Mouse (Mus musculus) cerebellum, adult (tissue): ENCODE data around the gene Lce6a.

ENCODE experiments used
- ATAC-seq: cut with Nextera tagmentation; 2 replicates; pipeline ENCODE4 v1.9.2; 2017; ENCODE audit warnings: mild to moderate bottlenecking, moderate library complexity, mixed read lengths; ENCODE audit not compliant: insufficient number of reproducible peaks, low FRiP score, low TSS enrichment

The Lce6a gene

DNA sequence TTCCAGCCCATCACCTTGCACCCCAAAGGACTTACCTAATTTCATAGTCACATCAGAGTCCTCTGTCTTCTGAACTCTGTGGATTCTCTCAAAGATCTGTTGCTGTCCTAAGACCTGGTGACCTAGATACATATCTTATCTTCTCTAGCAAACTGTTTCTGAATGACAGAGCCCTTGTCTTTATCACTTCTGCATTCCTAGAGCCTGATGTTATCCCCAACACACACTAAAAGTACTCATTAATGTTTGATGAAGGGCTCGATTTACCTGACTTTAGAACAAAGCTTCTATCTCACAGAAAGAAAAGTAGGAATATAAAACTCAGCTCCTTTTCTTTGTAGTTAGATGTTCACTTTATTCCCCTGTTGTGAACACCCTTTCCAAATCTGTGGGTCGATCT is at the start of gene Lce6a:
Lce6a (minus strand) TSS at position 101 of the 400 bp plus-strand sequence.
- no peak for ATAC-seq

DNA sequence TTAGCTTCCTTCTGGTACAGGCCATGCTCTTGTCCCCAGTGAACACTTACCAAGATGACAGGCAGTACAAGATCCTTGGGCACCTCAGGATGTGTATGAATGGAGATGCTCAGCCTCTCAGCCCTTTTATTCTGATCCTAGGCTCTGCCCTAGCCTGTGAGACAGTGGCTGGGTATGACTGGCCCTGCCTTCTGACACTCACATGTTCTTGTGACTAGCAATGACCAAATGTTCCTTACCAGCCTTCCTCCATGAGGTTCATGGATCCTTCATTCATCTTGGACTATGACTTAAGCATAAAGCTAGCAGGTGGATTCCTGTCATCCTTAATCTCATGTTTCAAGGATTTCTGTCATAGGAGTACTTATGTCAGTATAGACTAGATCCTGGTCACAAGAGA is 48.8 kb upstream of the Lce6a start, which contains the start of gene Lce1a2:
Lce1a2 (minus strand) TSS at position 101 of the 400 bp plus-strand sequence.
- ATAC-seq: no peak

DNA sequence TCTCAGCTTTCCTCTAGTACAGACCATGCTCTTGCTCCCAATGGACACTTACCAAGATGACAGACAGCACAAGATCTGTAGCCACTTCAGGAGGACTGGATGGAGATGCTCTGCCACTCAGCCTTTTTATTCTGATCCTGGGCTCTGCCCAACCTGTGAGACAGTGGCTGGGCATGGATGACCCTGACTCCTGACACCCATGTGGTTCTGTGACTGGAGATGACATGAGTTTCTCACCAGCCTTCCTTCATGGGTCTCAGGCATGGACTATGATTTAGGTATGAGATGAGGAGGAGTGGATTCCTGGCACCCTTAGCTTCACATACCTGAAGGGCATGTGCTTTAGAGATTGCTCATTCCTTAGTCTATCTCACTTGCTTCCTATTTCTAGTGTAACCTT is 35.4 kb upstream of the Lce6a start, which contains the start of gene Lce1b:
Lce1b (minus strand) TSS at position 101 of the 400 bp plus-strand sequence.
- ATAC-seq: no peak

DNA sequence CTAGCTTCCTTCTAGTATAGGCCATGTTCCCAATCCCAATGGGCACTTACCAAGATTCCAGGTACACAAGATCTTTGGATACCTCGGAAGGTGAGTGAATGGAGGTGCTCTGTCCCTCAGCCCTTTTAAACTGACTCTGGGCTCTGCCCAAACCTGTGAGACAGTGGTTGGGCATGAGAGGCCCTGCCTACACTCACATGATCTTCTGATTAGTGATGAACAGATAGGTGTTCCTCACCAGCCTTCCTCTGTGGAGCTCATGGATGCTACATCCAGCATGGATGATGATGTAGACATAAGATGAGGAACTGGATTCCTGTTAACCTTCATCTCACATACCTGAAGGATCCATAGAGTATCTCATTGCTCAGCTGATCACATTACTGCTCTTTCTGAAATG is 26.7 kb upstream of the Lce6a start, which contains the start of gene Lce1a1:
Lce1a1 (minus strand) TSS at position 101 of the 400 bp plus-strand sequence.
- no peak for ATAC-seq

DNA sequence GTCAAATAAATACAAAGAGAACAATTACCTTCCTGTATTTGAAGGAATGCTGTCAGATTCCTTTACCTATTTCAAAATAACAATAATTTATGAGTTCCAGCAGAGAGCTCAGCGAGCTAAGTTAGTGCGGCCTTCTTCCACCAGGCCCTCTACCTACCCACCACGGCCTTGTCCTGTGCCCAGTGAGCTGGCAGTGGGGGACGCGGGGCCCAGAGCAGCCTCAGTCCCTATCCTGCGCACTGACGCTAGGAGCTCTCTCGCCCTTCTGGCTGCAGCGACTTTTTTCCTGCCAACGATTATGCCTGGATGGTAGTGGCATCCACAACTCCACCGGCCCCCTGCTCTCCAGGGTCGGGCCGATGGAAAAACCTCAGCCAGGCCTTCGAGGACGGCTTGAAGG is 18.4 kb upstream of the Lce6a start:
- no peak for ATAC-seq

DNA sequence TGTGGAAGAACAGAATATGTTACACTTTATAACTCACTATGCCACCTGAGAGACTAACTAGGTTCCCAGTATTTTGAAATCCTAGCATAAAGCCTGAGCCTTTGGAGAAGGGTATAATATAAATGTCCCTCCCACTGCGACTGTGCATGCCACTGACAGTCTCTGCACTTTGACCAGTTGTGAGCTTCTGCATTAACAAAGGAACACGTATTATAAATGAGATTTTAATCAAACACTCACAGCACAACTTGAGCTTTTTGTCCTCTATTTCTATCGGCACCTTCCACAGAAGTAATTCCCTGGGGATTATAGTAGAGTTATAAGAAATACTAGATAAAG is 17.2 kb upstream of the Lce6a start:
- no peak for ATAC-seq

DNA sequence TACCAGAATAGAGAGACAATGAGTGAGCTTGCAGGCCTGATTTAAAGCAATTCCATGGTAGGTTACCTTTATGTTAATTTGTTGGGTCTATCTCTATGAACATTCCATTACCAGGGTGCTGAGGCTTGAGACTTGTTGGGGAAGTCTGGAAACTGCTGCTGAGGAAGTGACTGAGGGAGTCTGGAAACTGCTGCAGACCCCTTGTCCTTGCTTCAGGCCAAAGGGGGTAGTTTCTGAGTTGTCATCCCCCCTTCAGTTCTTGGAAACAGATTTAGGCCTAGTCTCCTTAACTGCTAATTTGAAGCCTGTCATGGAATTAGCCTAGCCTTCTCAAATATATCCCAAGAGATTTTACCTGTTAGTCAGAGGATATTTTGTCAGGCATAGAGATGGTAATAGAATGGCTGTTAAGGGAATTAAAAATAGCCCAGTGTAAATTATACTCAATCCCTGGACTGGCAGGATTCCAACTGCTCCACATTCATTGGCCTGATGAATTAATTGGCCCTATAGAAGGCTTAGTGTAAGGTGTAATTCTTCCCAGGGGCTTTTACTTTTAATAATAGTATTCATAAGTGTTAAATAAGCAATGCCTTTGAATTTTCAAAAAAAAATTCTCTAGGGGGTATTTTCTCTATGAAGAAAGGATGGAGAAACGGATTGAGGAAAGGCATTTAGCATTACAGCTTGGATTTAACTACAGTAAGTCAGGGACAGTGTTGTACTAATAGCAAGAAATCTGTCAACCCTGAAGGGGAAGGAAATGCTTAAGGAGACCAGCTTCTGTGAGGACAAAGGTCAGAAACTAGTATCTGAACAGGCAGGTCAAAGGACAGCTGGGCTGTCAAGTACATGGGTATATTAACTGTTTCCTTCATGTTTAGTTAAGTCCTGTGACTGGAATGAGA is 16.5 kb upstream of the Lce6a start:
- no peak for ATAC-seq

DNA sequence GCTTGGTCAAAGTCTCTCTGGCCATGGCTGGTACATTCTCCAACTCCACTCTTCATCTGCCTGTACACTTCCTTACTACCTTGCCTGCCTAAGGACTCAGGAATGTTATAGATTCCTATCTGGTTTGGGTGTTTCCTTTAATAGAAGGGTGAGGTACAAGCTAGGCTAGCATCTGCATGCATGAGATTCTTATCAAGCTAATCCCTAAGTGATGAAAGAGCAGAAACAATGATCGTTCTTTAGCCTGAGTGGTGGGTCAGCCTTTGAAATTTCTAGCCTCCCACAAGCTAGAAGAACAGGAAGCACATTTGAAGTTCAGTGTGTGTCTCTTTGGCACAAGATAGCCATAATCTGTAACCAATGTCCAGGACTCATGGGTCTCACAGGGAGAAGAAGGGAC is 11.7 kb downstream of the Lce6a start:
- ATAC-seq: no peak

DNA sequence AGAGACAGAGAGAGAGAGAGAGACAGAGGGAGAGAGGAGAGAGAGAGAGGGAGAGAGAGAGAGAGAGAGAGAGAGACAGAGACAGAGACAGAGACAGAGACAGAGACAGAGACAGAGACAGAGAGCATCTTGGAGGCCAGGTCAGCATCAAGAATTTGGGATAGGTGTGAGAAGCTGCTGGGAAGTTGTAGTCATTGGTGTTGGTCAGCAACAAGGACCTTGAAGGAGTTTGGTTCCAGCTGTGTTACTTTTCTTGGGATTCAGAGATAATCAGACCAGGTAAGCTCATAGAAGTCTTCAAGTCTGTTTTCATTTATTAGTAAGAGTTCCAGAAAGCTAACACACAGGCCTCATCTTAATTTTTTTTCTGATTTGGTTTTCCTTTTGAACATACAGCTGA is 14.1 kb downstream of the Lce6a start, which contains the start of gene 2210017I01Rik:
2210017I01Rik (minus strand) TSS at position 101 of the 400 bp plus-strand sequence.
- ATAC-seq: no peak

DNA sequence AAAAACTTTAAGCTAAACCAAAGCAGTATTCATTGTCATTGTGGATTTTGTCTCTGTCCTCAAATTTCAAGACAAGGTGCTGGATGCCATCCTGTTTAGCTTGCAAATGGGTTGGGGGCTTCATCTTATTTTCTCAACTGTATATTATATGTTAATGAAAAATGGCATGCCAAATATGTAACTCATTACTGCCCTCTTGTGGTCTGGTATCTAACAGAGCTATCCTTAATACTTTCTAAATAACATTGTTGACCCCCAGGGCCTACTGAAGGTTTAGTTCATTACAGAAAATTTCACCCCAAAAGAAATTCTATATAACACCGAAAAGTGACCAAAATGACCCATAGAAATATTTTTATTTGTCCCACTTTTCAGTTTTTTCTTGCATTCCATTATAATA is 19.3 kb downstream of the Lce6a start:
- ATAC-seq: no peak

DNA sequence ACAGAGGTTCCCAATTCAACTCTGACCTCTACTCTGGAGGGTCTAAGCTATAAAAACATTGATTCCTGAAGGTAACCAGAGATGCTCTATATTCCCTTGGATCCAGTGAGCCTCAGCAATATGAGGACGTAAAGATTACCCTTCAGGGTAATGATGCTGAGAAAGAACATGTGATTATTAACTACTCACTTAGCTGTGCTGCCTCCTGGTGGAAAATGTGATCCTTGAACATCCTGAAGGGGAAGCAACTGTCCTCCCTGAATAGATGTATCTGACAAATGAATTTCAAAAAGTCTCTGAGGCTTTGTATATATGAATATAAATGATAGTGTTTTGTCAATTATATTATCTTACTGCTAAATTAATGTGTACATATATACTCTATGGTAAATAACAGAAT is 21.0 kb downstream of the Lce6a start:
- no peak for ATAC-seq

DNA sequence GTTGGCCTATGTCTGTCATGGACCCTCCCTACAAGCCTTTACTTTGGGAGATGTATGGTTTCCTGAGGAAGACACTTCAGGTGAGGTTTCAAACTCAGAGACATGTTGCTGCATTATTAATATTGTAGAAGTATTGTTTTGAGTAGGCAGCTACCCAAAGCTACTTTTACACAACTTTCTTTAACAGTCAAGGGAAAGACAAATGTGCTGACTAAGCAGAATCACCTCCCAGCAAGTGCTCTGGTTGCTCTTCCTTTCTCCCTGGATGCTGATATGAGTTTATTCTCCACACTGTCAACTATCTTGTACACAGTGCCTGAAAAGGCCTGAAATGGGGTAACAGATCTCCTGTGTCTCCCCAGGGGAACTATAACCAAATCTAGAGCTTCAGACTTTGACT is 21.5 kb downstream of the Lce6a start:
- ATAC-seq: no peak

DNA sequence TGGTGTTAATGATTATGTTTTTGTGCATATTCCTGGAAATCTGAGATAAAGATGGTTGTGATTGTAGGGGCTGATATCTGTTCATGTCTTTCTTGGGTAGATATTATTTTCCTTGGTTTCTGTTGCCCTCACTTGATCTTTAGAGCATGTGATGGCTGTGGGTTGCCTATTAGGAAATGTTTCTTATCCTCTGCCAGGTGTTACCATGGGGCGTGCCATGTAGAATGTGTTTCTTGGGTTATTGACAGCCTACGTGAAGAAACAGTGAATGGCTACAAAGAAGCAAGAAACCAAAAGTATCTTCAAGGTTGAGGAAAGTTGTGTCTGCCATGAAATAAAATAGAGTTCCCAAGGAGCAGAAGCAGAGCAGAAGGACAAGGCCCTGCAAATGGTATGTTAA is 23.0 kb downstream of the Lce6a start:
- ATAC-seq: no peak

DNA sequence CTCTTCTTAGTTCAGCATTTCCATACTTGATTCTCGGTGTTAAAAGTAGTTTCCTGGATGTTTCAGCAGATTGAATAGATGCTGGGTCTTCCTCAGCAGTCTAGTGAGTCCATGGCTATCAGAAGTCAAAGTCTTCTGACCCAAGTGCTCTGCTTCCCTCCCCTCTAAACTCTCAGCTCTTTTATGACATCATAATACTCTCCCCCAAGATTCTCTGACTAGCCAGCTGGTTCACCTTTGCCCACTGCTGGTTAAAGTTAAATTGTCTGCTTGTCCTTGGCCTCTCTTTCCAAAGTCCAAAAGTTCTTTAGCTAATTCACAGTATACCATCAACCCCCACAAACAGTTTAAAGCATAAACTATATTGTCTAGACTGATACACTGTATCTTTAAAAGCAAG is 32.6 kb downstream of the Lce6a start, which contains the start of gene Smcp:
Smcp (minus strand) TSS at position 140 of the 400 bp plus-strand sequence.
- no peak for ATAC-seq

DNA sequence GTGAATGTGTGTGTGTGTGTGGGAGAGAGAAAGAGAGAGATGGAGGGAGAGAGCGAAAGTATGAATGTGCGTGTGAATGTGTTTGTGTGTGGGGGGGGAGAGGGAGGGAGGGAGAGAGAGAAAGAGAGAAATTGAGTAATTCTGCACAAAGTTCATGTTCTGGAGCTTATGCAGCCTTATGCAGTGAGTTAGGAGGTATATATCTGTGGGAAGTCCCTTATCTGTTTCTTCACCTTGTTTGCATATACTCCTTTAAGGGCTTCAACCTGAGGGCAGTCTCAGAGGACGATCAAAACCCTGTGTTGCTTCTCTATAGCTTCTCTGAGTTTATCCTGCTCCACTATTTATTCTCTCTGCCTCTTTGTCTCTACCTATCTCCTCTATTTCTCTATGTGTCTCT is 34.3 kb downstream of the Lce6a start:
- ATAC-seq: no peak

DNA sequence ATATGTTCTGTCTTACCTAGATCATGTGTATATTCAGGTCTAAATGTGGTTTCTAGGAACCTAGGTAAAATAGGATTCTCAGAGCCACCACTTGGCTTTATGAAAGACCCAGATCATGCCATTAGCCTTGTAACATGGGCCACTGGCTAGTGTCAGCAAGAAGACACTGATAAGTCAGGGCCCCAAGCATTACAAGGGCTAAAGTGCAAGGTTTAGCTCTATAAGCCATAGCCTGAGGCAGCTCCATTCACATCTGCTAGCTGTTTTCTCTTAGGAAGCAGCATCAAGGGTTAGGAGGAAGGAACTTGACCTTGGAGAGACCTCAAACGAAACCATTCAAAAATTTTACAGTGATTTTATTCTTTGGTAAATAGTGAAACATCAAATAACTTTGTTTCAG is 36.4 kb downstream of the Lce6a start:
- ATAC-seq: no peak

DNA sequence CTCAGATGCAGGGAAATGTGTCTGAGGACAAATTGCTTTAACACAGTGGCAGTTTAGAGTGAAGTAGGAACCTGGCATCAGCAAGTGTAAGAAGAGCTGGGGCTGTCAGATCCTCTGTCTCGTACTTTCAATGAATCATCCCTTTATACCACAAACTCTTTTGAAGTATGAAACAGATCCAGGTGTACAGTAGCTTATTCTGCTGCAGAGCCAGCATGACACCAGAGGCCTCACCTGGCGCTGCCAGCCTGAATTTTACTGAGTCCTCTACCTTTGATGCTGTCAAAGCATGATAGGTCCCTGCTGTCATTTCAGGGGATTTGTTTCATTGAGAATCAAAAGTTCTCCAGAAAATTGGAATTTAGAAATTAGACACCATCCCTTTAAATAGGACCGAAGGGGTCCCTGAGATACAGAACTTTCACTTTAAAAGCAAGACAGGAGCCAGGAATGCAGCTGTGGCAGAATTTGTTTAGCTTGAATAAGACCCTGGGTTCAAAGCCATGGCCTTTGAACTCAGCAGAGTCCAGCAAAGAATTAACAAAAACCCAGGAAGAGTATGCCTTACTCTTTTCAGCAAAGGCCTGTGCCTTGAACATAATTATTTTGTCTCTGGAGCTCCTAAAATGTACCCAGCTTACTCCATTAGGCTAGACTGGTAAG is 38.2 kb downstream of the Lce6a start:
- ATAC-seq: no peak

DNA sequence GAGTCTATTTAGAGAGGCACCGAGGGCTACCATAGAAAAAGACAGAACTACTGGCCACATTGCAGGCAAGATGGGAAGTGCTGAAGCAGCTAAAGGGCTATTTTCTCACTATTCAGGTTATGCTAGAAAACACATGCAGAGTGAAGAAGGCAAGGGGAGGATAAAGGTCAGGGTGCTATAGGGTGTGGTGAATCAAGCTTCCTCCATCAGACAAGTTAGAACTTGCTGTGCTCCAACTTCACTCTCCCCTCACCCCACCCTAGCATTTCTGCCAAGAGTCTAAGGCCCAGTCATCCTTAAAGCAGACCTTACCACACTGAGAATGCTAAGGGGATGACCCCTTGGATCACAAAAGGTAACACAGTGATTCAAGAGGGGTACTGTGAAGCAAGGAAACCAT is 42.0 kb downstream of the Lce6a start:
- ATAC-seq: no peak

DNA sequence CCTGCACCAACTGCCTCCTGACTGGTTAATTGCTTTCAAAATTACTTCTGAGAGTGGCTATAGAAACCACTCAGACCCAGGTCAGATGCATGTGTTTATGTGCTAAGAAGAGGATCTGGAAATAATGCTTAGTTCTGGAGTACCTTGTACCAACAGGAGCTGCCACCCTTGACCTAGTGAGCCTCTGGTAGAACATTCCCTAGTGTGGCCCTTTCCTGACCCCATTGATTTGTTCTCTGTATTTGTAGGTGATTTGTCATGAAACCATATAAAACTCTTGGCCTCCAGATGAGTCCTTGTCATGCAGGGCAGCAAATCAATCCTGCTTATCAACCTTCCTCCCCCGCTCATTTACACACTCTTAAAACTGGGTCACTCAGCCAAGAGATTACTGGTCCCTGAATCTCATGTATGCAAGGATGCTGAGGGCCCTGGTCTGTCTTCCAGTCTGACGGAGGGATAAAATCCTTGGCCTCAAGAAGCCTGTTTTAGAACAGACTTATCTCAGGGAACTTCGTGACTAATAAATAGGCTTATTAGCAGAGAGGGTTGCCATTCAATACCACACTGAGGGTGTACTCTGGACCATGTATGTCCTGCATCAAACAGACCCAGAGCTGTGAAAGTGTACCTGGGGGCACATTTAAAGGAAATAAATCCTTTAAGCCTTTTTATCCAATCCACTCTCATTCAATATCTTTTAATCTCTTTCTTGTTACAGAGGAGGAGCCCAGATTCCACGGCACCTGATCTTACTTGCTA is 42.6 kb downstream of the Lce6a start:
- ATAC-seq: no peak

DNA sequence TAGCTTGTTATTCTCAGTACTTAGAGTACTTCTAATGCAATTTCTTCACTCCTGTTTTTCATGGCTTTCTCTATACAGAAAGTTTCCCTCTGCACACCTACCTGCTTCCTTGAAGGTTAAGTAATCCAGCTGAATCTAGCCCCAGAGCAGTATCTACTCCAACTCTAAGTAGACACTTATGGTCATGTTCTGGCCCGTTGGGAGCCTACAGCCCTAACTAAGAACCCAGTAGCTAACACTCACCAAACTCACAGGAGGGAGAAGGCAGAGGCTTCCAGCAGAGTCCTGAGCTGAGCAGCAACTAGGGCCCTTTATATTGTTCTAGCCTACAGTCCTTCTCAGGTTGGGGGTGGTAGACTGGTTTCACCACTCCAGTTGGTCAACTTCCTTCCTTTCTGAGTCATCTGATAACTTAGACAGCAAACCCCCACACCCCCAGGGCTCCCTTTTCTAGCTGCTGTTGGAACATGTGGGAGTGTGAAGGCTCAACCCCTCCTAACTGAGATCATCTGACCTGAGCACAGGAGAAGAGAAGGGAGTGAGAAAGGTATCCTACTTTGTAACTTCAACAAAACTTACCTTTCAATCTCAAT is 47.9 kb downstream of the Lce6a start, which contains the start of gene Ivl:
Ivl (minus strand) TSS at position 287 of the 593 bp plus-strand sequence.
- ATAC-seq: no peak
